Mouse (Mus musculus) E14TG2a.4 (cell line): Measurements from ENCODE around the gene Gtpbp1.

Source experiments
- CTCF ChIP-seq: conservative IDR thresholded peaks from 2 replicates; pipeline ENCODE4 v1.5.1; 2014; ENCODE audit warnings: low read length
- NANOG ChIP-seq: IDR thresholded peaks from 2 replicates; pipeline ENCODE4 v1.6.1; 2014; ENCODE audit warnings: borderline replicate concordance, low read length, mixed read lengths
- POU5F1 ChIP-seq: IDR thresholded peaks from 2 replicates; pipeline ENCODE4 v1.6.1; 2014; ENCODE audit warnings: low read length, borderline replicate concordance

- TF ChIP-seq CTCF = no peak
- TF ChIP-seq POU5F1 = no peak
- no peak for TF ChIP-seq NANOG
These were observed 73.1 kb downstream of the Gtpbp1 start for GRCm38 (mm10) chr15:79763601-79764246.
